Mouse (Mus musculus) C2C12 (cell line): Measurements from ENCODE around the gene Chrna4. TPM values are rescaled to one million over a fixed set of nuclear protein-coding genes. Genes with fewer than 3 reads are reported as not detected.

ENCODE experiments used
- H3K27me3 ChIP-seq: one replicate; pipeline ENCODE4 v1.6.1; 2011; ENCODE audit not compliant: control insufficient read depth, insufficient read depth, insufficient read length
- H3K36me3 ChIP-seq: one replicate; pipeline ENCODE4 v1.6.1; 2011; ENCODE audit not compliant: control insufficient read depth, insufficient read depth
- H3K4me3 ChIP-seq: one replicate; pipeline ENCODE4 v1.5.1; 2011; ENCODE audit warnings: mild to moderate bottlenecking, control low read depth; ENCODE audit not compliant: poor library complexity, insufficient read depth, severe bottlenecking
- H3K79me2 ChIP-seq: one replicate; pipeline ENCODE4 v1.6.1; 2011; ENCODE audit not compliant: control insufficient read depth, insufficient read depth
- H3K79me3 ChIP-seq: one replicate; pipeline ENCODE4 v1.6.1; 2011; ENCODE audit warnings: low read depth, control low read depth
- H3ac ChIP-seq: one replicate; pipeline ENCODE3; 2011; ENCODE audit warnings: low read depth; ENCODE audit not compliant: control insufficient read depth, insufficient read length
- CEBPB ChIP-seq: IDR thresholded peaks from one replicate; pipeline ENCODE4 v1.6.1; 2011; ENCODE audit warnings: low read depth, mild to moderate bottlenecking, control low read depth, moderate library complexity
- CTCF ChIP-seq: IDR thresholded peaks from one replicate; pipeline ENCODE4 v1.5.1; 2011; ENCODE audit not compliant: control insufficient read depth, insufficient read depth, insufficient read length
- FOSL1 ChIP-seq: IDR thresholded peaks from one replicate; pipeline ENCODE4 v1.8.0; 2011; ENCODE audit warnings: mild to moderate bottlenecking, low read length; ENCODE audit not compliant: poor library complexity, insufficient read depth, severe bottlenecking
- MAX ChIP-seq: IDR thresholded peaks from one replicate; pipeline ENCODE4 v1.6.1; 2011; ENCODE audit warnings: mild to moderate bottlenecking, control low read depth
- MYOD1 ChIP-seq: IDR thresholded peaks from one replicate; pipeline ENCODE4 v1.6.1; 2011; ENCODE audit warnings: low read depth; ENCODE audit not compliant: control insufficient read depth, insufficient read length
- MYOG ChIP-seq: IDR thresholded peaks from one replicate; pipeline ENCODE4 v1.6.1; 2011; ENCODE audit not compliant: control insufficient read depth, insufficient read length; ENCODE audit errors: extremely low read depth
- USF1 ChIP-seq: IDR thresholded peaks from one replicate; pipeline ENCODE4 v1.6.1; 2011; ENCODE audit warnings: low read depth, mild to moderate bottlenecking, control low read depth, moderate library complexity
- polyA plus RNA-seq: library from polyadenylated mRNA; unstranded; fragments of >200 nt; fragmentation: generic; extraction: Trizol; gene quantifications from one replicate; pipeline ENCODE4 v1.2.1, GENCODE M21; 2012; ENCODE audit warnings: missing spikeins

Gene Chrna4
- polyA plus RNA-seq, 1 experiment, result not detected

DNA sequence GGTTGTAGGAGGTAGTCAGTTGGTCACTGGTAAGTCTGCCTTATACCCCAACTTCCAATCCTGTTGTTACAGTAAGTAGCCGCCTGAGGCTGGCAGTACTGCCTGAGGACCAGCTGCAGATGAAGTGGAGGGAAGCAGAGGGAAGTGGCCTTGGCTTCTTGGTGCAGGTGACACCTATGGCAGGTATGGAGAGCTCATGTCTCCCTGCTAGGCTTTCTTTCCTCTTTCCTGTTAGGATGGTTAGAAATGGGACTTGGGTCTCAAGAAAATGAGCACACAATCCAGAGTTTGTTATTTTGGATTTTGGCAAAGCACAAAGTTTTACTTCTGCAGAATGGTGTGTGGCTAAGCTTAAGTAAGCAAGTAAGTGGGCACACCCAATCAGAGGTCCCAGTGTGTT lies 54.4 kb downstream of the Chrna4 start:
- no peaks in the 10 kb centered on the region for H3K36me3 ChIP-seq
- TF ChIP-seq CTCF (no peak), MYOG (no peak), MAX (no peak), CEBPB (no peak), USF1 (no peak), MYOD1 (no peak), FOSL1 (no peak)

DNA sequence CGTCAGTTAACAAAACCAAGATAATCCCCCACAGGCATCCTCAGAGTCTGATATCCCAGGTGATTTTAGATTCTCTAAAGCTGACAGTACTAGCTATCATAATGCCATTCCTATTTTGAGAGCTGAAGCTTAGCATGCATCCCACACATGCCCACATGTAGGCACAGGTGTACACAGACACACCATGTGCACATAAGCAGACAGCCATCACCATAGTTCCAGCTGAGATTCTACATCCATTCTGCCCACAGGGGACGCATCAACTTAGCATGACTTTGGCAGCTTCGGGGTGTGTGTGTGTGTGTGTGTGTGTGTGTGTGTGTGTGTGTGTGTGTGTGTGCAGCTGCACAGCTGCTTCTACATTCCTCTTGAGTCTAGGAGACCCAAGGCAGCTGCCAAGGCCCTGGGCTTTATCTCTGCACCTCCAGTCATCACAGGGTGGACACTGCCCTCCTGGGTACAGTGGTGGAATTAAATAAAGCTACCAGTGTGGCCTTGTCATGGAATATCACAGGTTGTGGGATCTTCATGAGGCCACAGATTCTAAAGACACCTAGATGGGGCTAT lies 54.9 kb downstream of the Chrna4 start:
- Histone ChIP-seq H3K4me3 (no peak overlapping the region), H3ac (no peak overlapping the region), H3K79me2 (no peaks in the 10 kb centered on the region), H3K27me3 (no peaks in the 10 kb centered on the region), H3K79me3 (no peaks in the 10 kb centered on the region), H3K36me3 (peaks cover 4% of the 10 kb centered on the region)
- TF ChIP-seq USF1, result no peak
- no peak for TF ChIP-seq MAX
- no peak for TF ChIP-seq MYOD1

More for the DNA sequence above, 54.4 kb downstream of the Chrna4 start:
- no peaks in the 10 kb centered on the region for H3K79me2 ChIP-seq
- H3K27me3 ChIP-seq, result no peaks in the 10 kb centered on the region
- H3ac ChIP-seq, result no peak overlapping the region
- H3K79me3 ChIP-seq, result no peaks in the 10 kb centered on the region
- no peak overlapping the region for H3K4me3 ChIP-seq

DNA sequence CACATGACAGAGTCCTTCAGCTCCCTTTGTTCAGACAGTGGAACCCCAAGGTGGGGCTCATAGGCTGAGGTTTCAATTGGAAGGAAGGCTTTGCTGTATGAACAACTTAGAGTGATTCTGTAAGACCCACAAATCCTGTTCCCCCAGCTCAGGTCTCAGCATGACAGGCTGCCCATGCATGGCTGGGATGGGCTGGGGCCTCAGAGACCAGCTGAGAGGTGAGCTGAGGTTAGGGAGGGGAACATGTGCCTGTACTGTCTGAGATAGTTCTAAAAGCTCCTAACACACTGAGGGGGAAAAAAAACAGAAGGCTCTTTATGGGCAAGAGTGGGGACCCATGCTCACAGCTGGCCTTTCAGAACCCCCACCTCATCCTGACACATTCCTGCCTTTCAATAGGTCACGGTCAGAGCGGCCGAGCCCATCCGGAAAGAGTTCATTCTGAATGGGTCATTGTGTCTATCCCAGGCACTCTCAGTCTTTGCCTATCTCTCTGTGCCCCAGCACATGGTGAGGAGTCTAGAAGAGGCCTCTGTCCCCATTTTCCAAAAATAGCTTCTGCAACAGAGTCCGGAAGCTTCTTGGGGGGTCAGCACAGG lies 55.8 kb downstream of the Chrna4 start:
- Histone ChIP-seq H3K36me3 (peaks cover 9% of the 10 kb centered on the region), H3K27me3 (no peaks in the 10 kb centered on the region), H3ac (no peak overlapping the region), H3K4me3 (no peak overlapping the region), H3K79me3 (no peaks in the 10 kb centered on the region), H3K79me2 (no peaks in the 10 kb centered on the region)
- TF ChIP-seq FOSL1, result no peak
- TF ChIP-seq MYOD1, result no peak
- TF ChIP-seq MYOG, result no peak
- TF ChIP-seq CTCF, result no peak
- TF ChIP-seq CEBPB, result no peak
- TF ChIP-seq USF1, result no peak
- no peak for TF ChIP-seq MAX

DNA sequence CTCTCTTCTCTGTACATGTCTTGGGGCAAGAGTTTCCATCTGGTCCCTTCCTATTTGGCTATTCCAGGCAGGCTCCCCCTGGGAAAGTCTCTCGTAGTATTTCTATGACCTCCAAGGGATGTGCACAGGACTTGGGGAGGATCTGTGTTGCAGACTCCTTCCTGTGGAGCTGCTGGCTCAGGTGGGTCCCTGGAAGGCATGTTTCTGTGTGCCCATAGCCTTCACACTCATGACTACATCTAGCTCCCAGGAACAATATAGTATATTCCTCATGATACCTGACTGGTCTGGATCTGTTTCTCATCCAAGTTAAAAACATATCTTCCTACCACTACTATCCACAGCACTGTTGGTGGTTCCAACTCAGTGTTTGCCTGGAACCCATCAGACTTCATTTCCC lies 56.3 kb downstream of the Chrna4 start:
- Histone ChIP-seq H3K79me2 (no peaks in the 10 kb centered on the region), H3ac (no peak overlapping the region), H3K27me3 (no peaks in the 10 kb centered on the region), H3K4me3 (no peak overlapping the region), H3K79me3 (no peaks in the 10 kb centered on the region), H3K36me3 (peaks cover 13% of the 10 kb centered on the region)
- TF ChIP-seq MYOD1 (no peak), MYOG (no peak)

DNA sequence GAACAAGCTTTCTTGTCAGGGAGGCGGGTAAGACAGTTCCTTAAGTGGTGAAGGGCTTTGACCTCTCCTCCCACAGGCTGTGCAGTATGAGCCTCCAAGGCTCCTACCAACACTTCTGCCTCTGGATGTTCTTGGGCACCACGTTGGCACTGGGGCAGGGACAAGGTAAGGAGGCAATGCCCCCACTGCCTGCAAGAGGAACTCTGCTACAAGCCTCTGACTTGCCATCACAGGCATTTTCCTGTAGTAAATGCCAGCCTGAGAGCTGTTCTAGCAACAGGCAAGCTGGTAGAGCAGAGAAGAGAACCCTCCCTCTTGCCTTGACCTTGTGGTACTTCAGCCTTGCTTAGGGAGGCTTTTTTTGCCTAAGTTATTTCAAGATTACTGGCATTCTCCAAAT lies 56.9 kb downstream of the Chrna4 start, which contains the start of gene Col20a1:
Col20a1 (plus strand) TSS at position 87 of the 400 bp plus-strand sequence.
- TF ChIP-seq CTCF, result no peak
- TF ChIP-seq MAX, result no peak
- TF ChIP-seq FOSL1, result no peak
- TF ChIP-seq USF1, result no peak
- no peak for TF ChIP-seq CEBPB
- TF ChIP-seq MYOD1, result no peak
- no peak for TF ChIP-seq MYOG
- no peaks in the 10 kb centered on the region for H3K79me2 ChIP-seq
- no peaks in the 10 kb centered on the region for H3K79me3 ChIP-seq
- H3ac ChIP-seq, result no peak within 1 kb of the TSS
- no peak within 1 kb of the TSS for H3K4me3 ChIP-seq
- no peaks in the 10 kb centered on the region for H3K27me3 ChIP-seq
- peaks cover 18% of the 10 kb centered on the region for H3K36me3 ChIP-seq

GRCm38 (mm10) chr2:180985635-180986034 lies 57.7 kb downstream of the Chrna4 start:
- Histone ChIP-seq H3K36me3 (peaks cover 26% of the 10 kb centered on the region), H3K79me2 (no peaks in the 10 kb centered on the region), H3ac (no peak overlapping the region), H3K4me3 (no peak overlapping the region), H3K79me3 (no peaks in the 10 kb centered on the region), H3K27me3 (no peaks in the 10 kb centered on the region)
- no peak for TF ChIP-seq USF1
- no peak for TF ChIP-seq MAX
- TF ChIP-seq MYOD1, result no peak
